Mouse (Mus musculus) activated CD4-positive, CD25-positive, alpha-beta regulatory T cell (primary cell): ENCODE results near the gene Fbxo8. TPM values are rescaled to one million over a fixed set of nuclear protein-coding genes. Genes with fewer than 3 reads are reported as not detected.

Experiments used
- polyA plus RNA-seq, 2 experiments: library from polyadenylated mRNA; unstranded; fragments of 100-300 nt; shearing (Covaris generic); gene quantifications; one replicate each; pipeline ENCODE4 v1.2.1; 2017

Fbxo8 gene
- polyA plus RNA-seq = 10 to 100 TPM; 41.3 to 53.2 TPM

DNA sequence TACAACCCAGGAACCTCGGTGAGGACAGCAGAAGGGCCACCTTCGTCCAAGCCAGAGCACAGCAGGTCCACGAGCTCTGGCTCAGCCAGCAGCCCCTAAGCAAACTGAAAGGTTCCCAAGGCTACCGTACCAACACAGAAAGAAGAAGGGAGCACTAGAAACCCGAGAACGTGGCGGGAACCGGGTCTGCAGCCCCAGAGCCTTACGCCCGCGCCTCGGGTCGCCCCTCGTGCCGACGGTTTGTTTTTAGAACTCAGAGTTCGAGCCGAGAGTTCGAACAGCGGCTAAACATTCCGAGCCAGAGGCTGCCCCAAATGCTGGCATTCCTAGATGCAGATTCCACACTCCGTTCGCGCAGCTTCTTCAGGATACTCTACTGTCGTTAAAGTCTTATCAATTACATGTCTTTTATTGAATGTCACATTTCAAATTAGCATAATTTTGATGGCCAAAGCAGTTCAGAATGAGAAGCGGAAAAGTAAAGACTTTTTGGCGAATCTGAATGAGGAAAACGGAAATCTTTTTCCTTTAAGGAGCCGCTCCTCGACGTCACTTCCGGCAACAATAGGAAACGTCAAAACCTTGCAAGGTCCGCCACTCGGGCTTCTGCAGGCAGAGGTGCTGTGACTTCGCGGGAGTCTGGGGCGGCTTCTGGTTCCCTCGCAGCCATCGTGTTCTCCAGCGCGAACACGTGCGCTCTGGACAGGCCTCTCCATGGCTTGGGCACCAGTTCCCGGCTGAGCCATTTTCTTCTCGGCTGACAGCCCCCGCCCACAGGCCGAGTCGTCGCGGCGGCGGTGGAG lies at the start of gene Fbxo8, which contains the start of gene Cep44:
Fbxo8 (plus strand) TSS at position 533 of the 803 bp plus-strand sequence.
Cep44 (minus strand) TSS at position 490 of the 803 bp plus-strand sequence.

Other genes with a start within 250 kb of the Fbxo8 start
- 10 to 100 TPM; 25.4 to 32.0 TPM for gene Cep44, start within 50 bp of the Fbxo8 start, polyA plus RNA-seq